ENCODE assay signal across 8 mouse cellular contexts in genomic region chr7:46846486-46847244, GRCm38 (mm10). TPM values are rescaled to one million over a fixed set of nuclear protein-coding genes. Genes with fewer than 3 reads are reported as not detected.
DNase-seq lines count a peak whose midpoint lies in the region; ATAC-seq lines count a peak whose summit lies in the region.

No protein-coding gene starts in this region.

- peak overlapping the region; percentile 99 for H3K27ac ChIP-seq in midbrain, embryonic 10.5 days (replicated peaks)

- peaks cover 46% of the 10 kb centered on the region for H3K4me1 ChIP-seq in midbrain, embryonic 10.5 days

- peaks cover 16% of the 10 kb centered on the region for H3K27me3 ChIP-seq in midbrain, embryonic 10.5 days (ENCODE audit: low read depth, poor library complexity, severe bottlenecking)

- peak; percentile 65 for ATAC-seq in inflammation-experienced regulatory T-cells, adult 6 months

- intact Hi-C loops in left cerebral cortex, postnatal 4 days (cut with DNase I): no loop called here

- H3K36me3 ChIP-seq in midbrain, embryonic 10.5 days: peaks cover 47% of the 10 kb centered on the region

- peak; percentile 11 for DNase-seq in ovary, adult 18-20 months (ENCODE audit: low spot score)
- DNase-seq in ovary, postnatal 14 days (ENCODE audit: low spot score): no peak
- DNase-seq in embryo, embryonic 10.5 days (ENCODE audit: low spot score): peak; percentile 86
- peak; percentile 74 for DNase-seq in gastrocnemius, postnatal 25 days
- peak; percentile 82 for DNase-seq in left cerebral cortex, postnatal 4 days
- DNase-seq in midbrain, embryonic 10.5 days (ENCODE audit: low spot score): peak; percentile 77
- DNase-seq in skeletal muscle tissue, adult 2 months (ENCODE audit: low read depth, low spot score): peak; percentile 93

- under 1% methylated on average over 28 of the region's 28 CpGs for WGBS in midbrain, embryonic 10.5 days

- no peaks in the 10 kb centered on the region for H3K9me3 ChIP-seq in midbrain, embryonic 10.5 days (replicated peaks)

- peak overlapping the region; percentile 93 for H3K4me3 ChIP-seq in midbrain, embryonic 10.5 days

RNA-seq across cellular contexts. Expression of gene Ldha, which starts 5.4 kb away (rescaled TPM):
- 1,000 to 10,000 TPM; 2,738 to 2,745 TPM for total RNA-seq in gastrocnemius, postnatal 25 days (2021)
- 1,000 to 10,000 TPM in 1 of 3 experiments, 100 to 1,000 TPM in 2; 790 to 1,249 (median 846) TPM for polyA plus RNA-seq in inflammation-experienced regulatory T-cells, adult 6 months (2017; shearing (Covaris generic))
- 100 to 1,000 TPM; 335 to 366 TPM for total RNA-seq in left cerebral cortex, postnatal 4 days (2021)
- polyA plus RNA-seq in midbrain, embryonic 10.5 days (2016; fragmentation: Nextera tagmentation; extraction: Ambion mirVana): 2,560 and 3,667 TPM in 2 replicates

RNA-seq across cellular contexts. Expression of gene Ldhc, which starts 14.3 kb away (rescaled TPM):
- total RNA-seq in gastrocnemius, postnatal 25 days (2021): not detected
- polyA plus RNA-seq in inflammation-experienced regulatory T-cells, adult 6 months (2017; shearing (Covaris generic)): not detected
- not detected for total RNA-seq in left cerebral cortex, postnatal 4 days (2021)
- 0.12 TPM in 1 of 2 replicates, not detected in the other for polyA plus RNA-seq in midbrain, embryonic 10.5 days (2016; fragmentation: Nextera tagmentation; extraction: Ambion mirVana)

RNA-seq across cellular contexts. Expression of gene Gtf2h1, which starts 50.8 kb away (rescaled TPM):
- 10 to 100 TPM; 13.0 to 15.3 TPM for total RNA-seq in gastrocnemius, postnatal 25 days (2021)
- polyA plus RNA-seq in inflammation-experienced regulatory T-cells, adult 6 months (2017; shearing (Covaris generic)): 10 to 100 TPM; 26.7 to 29.9 (median 27.0) TPM
- total RNA-seq in left cerebral cortex, postnatal 4 days (2021): 10 to 100 TPM; 39.3 to 42.6 TPM
- 50.0 and 53.5 TPM in 2 replicates for polyA plus RNA-seq in midbrain, embryonic 10.5 days (2016; fragmentation: Nextera tagmentation; extraction: Ambion mirVana)

RNA-seq across cellular contexts. Expression of gene Hps5, which starts 50.8 kb away (rescaled TPM):
- 10 to 100 TPM in 1 of 2 experiments, 1 to 10 TPM in 1; 9.8 to 10.9 TPM for total RNA-seq in gastrocnemius, postnatal 25 days (2021)
- 10 to 100 TPM; 16.4 to 22.3 (median 19.7) TPM for polyA plus RNA-seq in inflammation-experienced regulatory T-cells, adult 6 months (2017; shearing (Covaris generic))
- 10 to 100 TPM; 15.5 to 16.5 TPM for total RNA-seq in left cerebral cortex, postnatal 4 days (2021)
- 16.3 and 22.3 TPM in 2 replicates for polyA plus RNA-seq in midbrain, embryonic 10.5 days (2016; fragmentation: Nextera tagmentation; extraction: Ambion mirVana)

Comparison
In these comparisons a context has a peak if more than half of its experiments do, and no peak if none do; other contexts are left out.
1. RNA of gene Ldha, which starts 5.4 kb away (total RNA-seq): 2,738 to 2,745 TPM in gastrocnemius, postnatal 25 days; 335 to 366 TPM in left cerebral cortex, postnatal 4 days; every median in the first group is over 4 times any median in the second.